Mouse (Mus musculus) stomach, postnatal 0 days (tissue): ENCODE data around the gene Mettl15.

ENCODE experiments used
- CTCF ChIP-seq: IDR thresholded peaks from 2 replicates; pipeline ENCODE4 v1.5.1; 2016; ENCODE audit warnings: antibody characterized with exemption, low read depth, mild to moderate bottlenecking, moderate library complexity
- EP300 ChIP-seq: optimal IDR thresholded peaks from 2 replicates; pipeline ENCODE3; 2016; ENCODE audit warnings: antibody characterized with exemption

GRCm38 (mm10) chr2:109280272-109280599 lies 312 bp downstream of the Mettl15 start:
- TF ChIP-seq CTCF, result no peak
- no peak for TF ChIP-seq EP300
